Mouse (Mus musculus) CH12.LX (cell line): Measurements from ENCODE around the gene Prrc2b. TPM values are rescaled to one million over a fixed set of nuclear protein-coding genes. Genes with fewer than 3 reads are reported as not detected.

Experiments
- polyA plus RNA-seq: library from polyadenylated mRNA; unstranded; fragments of >175 nt; gene quantifications from 2 replicates; pipeline ENCODE4 v1.2.1, GENCODE M21; 2012; ENCODE audit warnings: low read depth; ENCODE audit not compliant: insufficient read length
- total RNA-seq, 2 experiments: library from RNA; depleted of rRNA; stranded (reverse); fragments of 300-350 nt in 1 of 2; fragments of >200 nt in 1 of 2; gene quantifications; 2 replicates each; pipeline ENCODE4 v1.2.3; 2012 to 2014

Prrc2b gene
- total and polyA plus RNA-seq, 3 experiments, result 7.6 to 59.9 (median 42.2) TPM

Other genes starting within 250 kb of the Prrc2b start
- gene Aif1l, start 200.9 kb upstream of the Prrc2b start, total RNA-seq (2012; rRNA removed), result 0.81 and 2.1 TPM in 2 replicates
- gene Aif1l, start 200.9 kb upstream of the Prrc2b start, total RNA-seq (2014; rRNA removed), result 0.07 TPM in 1 of 2 replicates, not detected in the other
- 0.08 and 0.11 TPM in 2 replicates for gene Aif1l, start 200.9 kb upstream of the Prrc2b start, polyA plus RNA-seq
- gene Nup214, start 176.6 kb upstream of the Prrc2b start, total RNA-seq (2012; rRNA removed), result 50.9 and 61.0 TPM in 2 replicates
- 13.9 and 17.9 TPM in 2 replicates for gene Nup214, start 176.6 kb upstream of the Prrc2b start, total RNA-seq (2014; rRNA removed)
- 83.4 and 106 TPM in 2 replicates for gene Nup214, start 176.6 kb upstream of the Prrc2b start, polyA plus RNA-seq
- 0.21 and 0.47 TPM in 2 replicates for gene Fam78a, start 66.2 kb upstream of the Prrc2b start, total RNA-seq (2012; rRNA removed)
- 0.07 and 0.21 TPM in 2 replicates for gene Fam78a, start 66.2 kb upstream of the Prrc2b start, total RNA-seq (2014; rRNA removed)
- gene Fam78a, start 66.2 kb upstream of the Prrc2b start, polyA plus RNA-seq, result 0.07 TPM in 1 of 2 replicates, not detected in the other
- 0.13 and 0.25 TPM in 2 replicates for gene Plpp7, start 55.6 kb upstream of the Prrc2b start, total RNA-seq (2012; rRNA removed)
- 0.19 TPM in 1 of 2 replicates, not detected in the other for gene Plpp7, start 55.6 kb upstream of the Prrc2b start, total RNA-seq (2014; rRNA removed)
- not detected in 2 replicates for gene Plpp7, start 55.6 kb upstream of the Prrc2b start, polyA plus RNA-seq
- 16.0 and 16.7 TPM in 2 replicates for gene Pomt1, start 85.5 kb downstream of the Prrc2b start, total RNA-seq (2012; rRNA removed)
- 12.3 and 13.6 TPM in 2 replicates for gene Pomt1, start 85.5 kb downstream of the Prrc2b start, total RNA-seq (2014; rRNA removed)
- 13.1 and 16.0 TPM in 2 replicates for gene Pomt1, start 85.5 kb downstream of the Prrc2b start, polyA plus RNA-seq
- gene Uck1, start 109.1 kb downstream of the Prrc2b start, total RNA-seq (2012; rRNA removed), result 45.0 and 47.2 TPM in 2 replicates
- gene Uck1, start 109.1 kb downstream of the Prrc2b start, total RNA-seq (2014; rRNA removed), result 35.7 and 39.8 TPM in 2 replicates
- gene Uck1, start 109.1 kb downstream of the Prrc2b start, polyA plus RNA-seq, result 33.6 and 33.7 TPM in 2 replicates
- gene Golga2, start 136.3 kb downstream of the Prrc2b start, total RNA-seq (2012; rRNA removed), result 21.2 and 23.0 TPM in 2 replicates
- 15.4 and 17.0 TPM in 2 replicates for gene Golga2, start 136.3 kb downstream of the Prrc2b start, total RNA-seq (2014; rRNA removed)
- gene Golga2, start 136.3 kb downstream of the Prrc2b start, polyA plus RNA-seq, result 27.1 and 31.3 TPM in 2 replicates
- gene Swi5, start 137.0 kb downstream of the Prrc2b start, total RNA-seq (2012; rRNA removed), result 295 and 327 TPM in 2 replicates
- 437 and 491 TPM in 2 replicates for gene Swi5, start 137.0 kb downstream of the Prrc2b start, total RNA-seq (2014; rRNA removed)
- 344 and 410 TPM in 2 replicates for gene Swi5, start 137.0 kb downstream of the Prrc2b start, polyA plus RNA-seq
- gene Ciz1, start 201.2 kb downstream of the Prrc2b start, total RNA-seq (2012; rRNA removed), result 14.1 and 20.4 TPM in 2 replicates
- 8.1 and 8.2 TPM in 2 replicates for gene Ciz1, start 201.2 kb downstream of the Prrc2b start, total RNA-seq (2014; rRNA removed)
- gene Ciz1, start 201.2 kb downstream of the Prrc2b start, polyA plus RNA-seq, result 47.0 and 47.3 TPM in 2 replicates
- 0.13 and 0.25 TPM in 2 replicates for gene Dnm1, start 202.3 kb downstream of the Prrc2b start, total RNA-seq (2012; rRNA removed)
- gene Dnm1, start 202.3 kb downstream of the Prrc2b start, total RNA-seq (2014; rRNA removed), result not detected in 2 replicates
- 0.20 TPM in 1 of 2 replicates, not detected in the other for gene Dnm1, start 202.3 kb downstream of the Prrc2b start, polyA plus RNA-seq
- 32.4 and 41.2 TPM in 2 replicates for gene 1110008P14Rik, start 230.9 kb downstream of the Prrc2b start, total RNA-seq (2012; rRNA removed)
- gene 1110008P14Rik, start 230.9 kb downstream of the Prrc2b start, total RNA-seq (2014; rRNA removed), result 20.2 and 27.8 TPM in 2 replicates
- 16.8 and 24.3 TPM in 2 replicates for gene 1110008P14Rik, start 230.9 kb downstream of the Prrc2b start, polyA plus RNA-seq
- gene Lcn2, start 237.2 kb downstream of the Prrc2b start, total RNA-seq (2012; rRNA removed), result not detected in 2 replicates
- not detected in 2 replicates for gene Lcn2, start 237.2 kb downstream of the Prrc2b start, total RNA-seq (2014; rRNA removed)
- not detected in 2 replicates for gene Lcn2, start 237.2 kb downstream of the Prrc2b start, polyA plus RNA-seq
- 19.6 and 21.3 TPM in 2 replicates for gene Ptges2, start 244.8 kb downstream of the Prrc2b start, total RNA-seq (2012; rRNA removed)
- 14.7 and 17.1 TPM in 2 replicates for gene Ptges2, start 244.8 kb downstream of the Prrc2b start, total RNA-seq (2014; rRNA removed)
- gene Ptges2, start 244.8 kb downstream of the Prrc2b start, polyA plus RNA-seq, result 19.5 and 20.3 TPM in 2 replicates